Mouse (Mus musculus): Measurements from ENCODE around the gene Gm21976.

Gene Gm21976

DNA sequence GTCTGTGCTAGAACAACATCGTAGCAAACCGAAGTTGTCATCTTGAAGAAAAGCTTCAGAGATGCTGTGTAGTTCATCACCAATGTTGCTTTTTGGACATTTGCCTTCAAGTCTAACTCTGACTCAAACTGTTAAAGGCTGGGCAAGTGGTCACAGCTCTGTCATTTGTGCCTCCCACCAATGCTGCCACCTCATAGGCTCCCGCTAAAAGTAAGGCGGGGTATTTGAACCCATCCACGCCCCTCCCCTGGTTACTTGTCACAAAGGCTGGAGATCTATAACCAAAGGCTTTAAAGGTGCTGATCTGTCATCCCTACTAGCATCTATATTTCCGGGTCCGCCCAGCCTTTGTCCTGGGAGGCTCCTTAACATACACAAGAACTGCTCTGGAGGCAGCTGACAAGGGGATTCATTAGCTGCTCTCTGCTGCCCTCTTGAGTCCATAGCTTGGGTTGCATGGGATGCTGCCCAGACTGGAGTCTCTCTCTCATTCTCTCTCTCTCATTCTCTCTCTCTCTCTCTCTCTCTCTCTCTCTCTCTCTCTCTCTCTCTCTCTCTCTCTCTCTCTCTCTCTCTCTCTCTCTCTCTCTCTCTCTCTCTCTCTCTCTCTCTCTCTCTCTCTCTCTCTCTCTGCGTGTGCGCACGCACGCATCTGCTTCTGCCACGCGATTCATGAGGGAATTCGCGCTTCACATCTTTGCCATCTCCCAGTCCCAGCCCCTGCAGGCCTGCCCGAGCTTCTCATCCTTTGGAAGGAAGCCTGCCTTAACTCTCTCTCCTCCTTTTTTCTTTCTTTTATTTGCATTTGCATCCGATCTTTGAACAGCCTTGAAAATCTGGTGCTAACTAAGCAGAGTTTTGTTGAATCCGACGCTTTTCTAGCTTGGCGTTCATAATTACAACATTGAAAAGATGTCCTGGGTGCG lies 19.4 kb downstream of the Gm21976 start:
- peak; percentile 86 for DNase-seq (ENCODE audit: low spot score)

DNA sequence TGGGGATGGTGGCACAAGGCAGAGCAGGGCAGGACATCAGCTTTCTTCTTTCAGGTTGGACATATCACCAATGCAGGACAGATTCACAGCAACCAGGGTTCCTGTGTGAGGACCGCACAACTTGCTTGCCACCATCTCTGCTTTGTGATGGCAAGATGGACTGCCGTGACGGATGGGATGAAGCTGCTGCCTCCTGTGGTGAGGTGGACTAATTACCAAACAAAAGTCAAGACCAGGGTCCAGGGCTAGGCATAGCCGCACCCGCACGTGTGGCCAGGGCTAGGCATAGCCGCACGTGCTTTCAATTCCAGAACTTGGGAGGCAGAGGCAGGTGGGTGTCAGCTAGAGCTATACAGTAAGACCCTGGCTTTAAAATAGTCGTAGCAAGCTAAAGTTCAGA lies 25.6 kb downstream of the Gm21976 start:
- no peak for DNase-seq (ENCODE audit: low spot score)

DNA sequence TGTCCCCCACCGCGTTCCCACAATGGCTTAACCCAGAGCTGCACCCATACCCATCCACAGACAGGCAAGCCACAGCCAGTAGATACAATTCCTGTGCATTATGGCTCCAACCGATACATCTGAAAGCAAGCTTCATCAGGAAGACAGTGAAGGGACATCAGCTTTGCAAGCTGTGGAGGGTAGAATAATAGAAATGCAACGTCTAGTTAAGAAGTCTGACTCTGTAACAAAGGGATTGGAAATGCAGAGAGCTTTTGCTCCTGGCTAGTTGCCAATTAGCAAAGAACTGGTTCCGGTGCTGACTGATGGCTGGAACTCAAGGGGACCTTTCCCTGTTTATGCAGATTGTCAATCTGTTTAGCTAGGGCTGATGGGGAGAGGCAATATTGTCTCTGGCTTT lies 26.7 kb downstream of the Gm21976 start:
- no peak for DNase-seq (ENCODE audit: low spot score)

DNA sequence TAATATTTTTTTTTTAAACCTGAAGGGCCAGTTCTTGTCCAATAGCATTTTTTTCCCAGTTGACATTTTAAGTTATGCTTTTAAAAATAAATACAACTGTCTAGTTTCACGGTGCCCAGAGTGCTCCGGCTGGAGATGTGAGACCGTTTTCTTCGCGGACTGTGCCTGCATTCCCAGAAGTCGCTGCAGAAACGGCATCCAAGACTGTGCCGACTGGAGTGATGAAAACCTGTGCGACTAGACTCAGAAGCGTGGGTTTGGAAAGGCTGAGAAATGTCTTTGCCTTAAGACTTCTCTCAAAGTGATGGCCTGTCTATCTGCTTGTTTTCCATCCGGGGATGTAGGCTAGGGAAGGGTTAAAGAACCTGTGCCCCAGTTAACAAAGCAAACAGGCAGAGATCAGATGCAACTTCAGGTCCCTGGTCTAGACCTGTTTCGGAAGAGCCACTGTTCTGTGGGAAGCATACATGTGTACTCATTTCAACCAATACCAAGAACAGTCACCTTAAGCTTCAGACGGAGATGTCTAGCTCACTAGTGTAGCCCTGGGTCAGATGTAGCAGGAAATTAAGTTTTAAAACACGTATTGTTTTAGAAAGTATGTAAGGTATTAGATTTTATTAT lies 27.3 kb downstream of the Gm21976 start:
- no peak for DNase-seq (ENCODE audit: low spot score)

DNA sequence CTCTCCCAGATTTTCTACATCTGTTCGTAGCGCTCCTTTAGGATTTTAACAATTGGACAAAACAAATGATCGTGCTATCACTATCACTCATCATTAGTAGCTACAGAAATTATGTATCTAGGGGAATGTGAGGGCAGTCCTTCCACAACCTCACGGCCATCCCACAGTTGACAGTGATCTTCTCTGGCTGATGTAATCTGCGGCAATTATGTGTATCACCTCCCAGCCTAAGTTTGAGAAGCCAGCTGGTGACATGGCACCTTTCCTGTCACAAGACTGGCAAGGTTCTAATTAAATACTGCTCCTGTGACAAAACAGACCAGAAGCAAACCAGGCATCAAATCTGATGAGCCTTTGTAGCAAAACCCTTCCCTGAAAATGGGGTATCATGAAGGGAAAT lies 28.3 kb downstream of the Gm21976 start:
- no peak for DNase-seq (ENCODE audit: low spot score)

DNA sequence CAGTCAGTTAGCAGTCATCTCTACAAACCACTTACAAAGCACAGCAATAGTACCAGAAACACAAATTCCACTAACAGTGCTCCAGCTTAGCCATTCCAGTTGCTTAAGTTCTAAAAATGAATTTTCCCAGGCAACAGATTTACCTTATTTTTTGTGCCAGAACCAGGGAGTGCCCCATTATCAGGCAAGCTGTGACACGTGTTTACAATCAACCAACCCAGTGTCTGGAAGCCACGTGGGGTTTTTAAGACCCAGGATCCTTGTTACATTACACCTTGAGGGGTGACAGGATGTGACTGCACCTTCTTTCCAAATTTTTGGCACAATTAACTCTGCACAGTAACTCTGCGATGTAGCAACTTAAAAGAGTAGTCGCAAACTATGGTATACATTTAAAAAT lies 29.0 kb downstream of the Gm21976 start:
- no peak for DNase-seq (ENCODE audit: low spot score)

DNA sequence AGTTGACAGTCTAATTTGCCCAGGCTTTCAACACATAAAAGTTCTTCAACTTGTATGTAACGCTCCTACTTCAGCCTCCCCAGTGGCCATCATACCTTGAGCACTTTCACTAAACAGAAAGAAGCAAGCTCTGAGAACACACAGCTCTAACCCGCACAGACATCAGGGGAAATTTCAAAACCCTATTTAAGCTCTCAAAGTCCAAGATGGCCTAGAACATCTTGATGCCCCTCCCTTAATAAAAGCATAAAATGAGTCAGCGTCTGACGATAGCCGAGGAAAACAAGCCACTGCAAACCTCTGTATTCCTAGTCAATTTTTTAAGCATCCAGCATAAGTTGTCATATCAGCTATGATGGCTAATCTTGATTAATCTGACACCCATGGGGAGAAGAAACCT lies 31.9 kb downstream of the Gm21976 start:
- no peak for DNase-seq (ENCODE audit: low spot score)

DNA sequence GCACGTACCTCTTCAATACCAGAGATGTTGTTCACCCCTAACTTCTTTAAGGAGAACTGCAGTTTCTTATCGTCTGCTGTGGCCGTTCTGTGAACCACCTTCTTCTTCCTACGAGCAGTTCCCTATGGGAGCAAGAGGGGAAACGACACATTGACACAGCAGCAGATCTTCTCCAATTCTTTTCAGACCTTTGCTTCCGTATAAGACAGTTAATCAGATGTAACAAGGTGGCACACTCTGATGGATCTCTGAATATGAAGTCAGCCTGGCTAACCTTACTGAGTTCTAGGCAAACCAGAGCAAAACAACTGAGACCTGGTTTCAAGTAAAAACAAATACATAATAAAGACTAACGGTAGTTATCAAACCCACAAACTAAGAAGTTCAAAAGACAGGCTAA lies 33.9 kb downstream of the Gm21976 start:
- no peak for DNase-seq (ENCODE audit: low spot score)

DNA sequence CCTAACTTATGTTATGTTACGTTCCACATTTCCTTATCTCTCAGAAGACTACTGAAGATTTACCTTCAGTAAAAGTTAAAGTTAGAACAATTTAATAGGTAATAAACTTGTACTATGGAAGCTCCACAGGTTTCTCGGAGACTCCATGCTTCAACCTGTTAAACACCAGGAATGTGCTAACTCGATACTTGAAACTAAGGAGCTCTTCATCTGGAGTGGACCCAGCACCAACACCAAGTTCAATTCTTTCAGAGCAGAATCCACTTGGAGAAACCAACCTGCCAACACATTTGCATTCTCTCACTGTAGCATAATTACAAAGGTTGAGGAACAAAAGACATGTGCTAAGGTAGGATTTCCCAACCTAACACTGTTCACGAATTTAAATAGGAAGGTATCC lies 35.4 kb downstream of the Gm21976 start:
- DNase-seq (ENCODE audit: low spot score) = no peak

DNA sequence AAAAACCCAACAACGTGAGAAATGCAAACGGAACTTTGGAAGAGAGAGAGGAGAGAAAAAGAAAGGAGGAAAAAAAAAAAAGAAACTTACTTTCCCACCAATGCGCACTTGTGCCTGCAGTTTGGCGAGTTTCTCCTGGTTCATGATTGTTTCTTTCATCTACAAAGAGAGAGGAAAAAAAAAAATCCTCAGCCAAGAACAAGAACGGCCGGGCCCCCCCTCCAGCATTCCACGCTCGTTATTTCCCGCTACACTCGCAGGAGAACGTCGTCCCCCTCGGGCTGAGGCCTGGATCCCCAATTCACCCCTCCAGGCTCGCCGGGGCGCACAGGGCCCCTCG lies 36.4 kb downstream of the Gm21976 start:
- no peak for DNase-seq (ENCODE audit: low spot score)

DNA sequence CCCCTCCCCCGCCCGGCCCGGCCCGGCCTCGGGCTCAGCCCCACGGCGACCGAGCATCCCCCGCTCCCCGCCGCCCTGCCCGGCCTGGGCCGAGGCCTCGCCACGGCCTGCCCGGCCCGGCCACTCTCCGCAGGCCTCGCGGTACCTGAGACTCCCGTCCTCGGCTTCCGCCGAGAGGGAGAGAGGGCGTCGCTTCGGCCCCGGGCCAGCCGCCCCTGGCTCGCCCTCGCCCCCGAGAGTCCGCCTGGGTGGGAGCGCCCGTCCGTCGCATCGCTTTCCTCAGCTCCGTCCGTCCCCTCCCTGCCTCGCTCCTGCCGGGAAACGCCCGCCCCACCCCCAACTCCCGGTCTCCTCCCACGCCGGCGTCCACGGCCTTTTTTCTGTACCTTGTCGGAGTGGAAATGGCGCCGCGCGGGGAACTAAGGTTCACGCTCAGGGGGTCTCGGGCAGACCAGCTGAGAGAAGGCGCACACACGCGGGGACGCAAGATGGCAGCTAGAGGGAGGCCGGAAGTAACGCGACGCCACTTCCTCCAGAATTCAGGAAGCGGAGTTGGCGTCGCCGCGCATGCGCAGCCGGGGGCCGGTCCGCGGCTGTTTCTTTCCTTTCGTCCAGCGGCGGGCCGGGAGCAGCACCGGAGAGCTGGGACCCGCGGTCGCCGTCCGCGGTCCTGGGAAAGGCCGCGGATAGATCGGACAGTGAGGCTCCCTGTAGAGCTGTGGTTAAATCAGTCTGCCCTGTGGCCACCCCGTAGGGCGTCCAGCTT lies 37.0 kb downstream of the Gm21976 start, which contains the start of gene Btf3:
Btf3 (minus strand) TSS at position 527 of the 766 bp plus-strand sequence.
- peak; percentile 93 for DNase-seq (ENCODE audit: low spot score)

DNA sequence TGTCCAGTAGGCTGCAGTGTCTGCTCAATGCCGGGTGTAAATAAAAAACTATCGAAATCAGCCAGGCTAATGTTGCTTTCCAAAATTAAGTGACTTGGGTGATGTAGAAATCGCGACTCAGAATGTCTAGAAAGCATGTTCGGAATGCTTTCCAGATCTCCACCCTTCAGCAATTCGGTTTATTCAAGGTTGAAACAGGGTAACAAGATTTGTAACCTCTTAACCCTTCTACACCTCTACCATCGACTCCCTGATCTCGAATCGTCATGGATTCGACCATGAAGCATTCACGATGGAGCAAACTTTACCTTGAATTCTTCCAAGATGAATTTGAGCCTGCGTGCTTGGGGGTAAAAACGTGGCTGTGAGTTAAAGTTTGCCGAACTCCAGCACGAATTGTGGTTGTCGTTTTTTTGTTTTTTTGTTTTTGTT lies 37.6 kb downstream of the Gm21976 start:
- DNase-seq (ENCODE audit: low spot score) = no peak

DNA sequence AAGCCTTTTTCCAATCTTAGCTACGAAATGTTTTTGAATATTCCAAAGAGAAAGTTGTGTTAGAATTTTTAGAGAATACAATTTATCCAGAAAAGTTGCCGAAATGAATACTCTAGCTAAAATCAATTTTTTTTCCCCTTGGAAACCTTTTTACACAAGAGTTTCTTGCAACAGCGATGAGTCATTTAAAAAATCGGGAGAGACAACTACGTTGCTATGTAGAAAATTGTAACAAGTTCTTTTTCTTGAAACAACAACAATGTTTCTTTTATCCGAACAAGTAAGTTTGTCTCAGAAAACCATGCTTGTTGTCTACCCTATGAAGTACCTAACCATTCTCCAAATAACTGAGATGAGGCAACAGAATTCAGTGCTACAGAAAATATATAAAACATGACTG lies 38.2 kb downstream of the Gm21976 start:
- no peak for DNase-seq (ENCODE audit: low spot score)

DNA sequence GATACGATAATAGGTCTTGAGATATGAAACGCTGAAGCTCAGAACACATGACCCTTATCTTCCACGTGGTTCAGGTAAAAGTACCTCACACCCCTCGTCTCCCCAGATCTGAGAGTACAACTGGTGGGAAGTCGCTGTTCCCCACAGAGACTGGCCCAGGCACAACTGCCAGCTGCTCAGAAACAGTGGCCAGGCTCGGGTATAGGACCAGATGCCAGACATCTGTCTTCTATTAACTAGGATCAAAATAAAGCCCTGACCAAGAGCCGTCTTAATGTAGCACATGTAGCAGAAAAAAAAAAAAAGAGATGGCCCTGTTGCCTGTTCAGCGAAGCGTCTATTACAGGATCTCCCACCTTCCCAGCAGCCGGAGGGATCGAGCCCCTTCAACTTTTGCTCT lies 45.3 kb downstream of the Gm21976 start:
- no peak for DNase-seq (ENCODE audit: low spot score)

DNA sequence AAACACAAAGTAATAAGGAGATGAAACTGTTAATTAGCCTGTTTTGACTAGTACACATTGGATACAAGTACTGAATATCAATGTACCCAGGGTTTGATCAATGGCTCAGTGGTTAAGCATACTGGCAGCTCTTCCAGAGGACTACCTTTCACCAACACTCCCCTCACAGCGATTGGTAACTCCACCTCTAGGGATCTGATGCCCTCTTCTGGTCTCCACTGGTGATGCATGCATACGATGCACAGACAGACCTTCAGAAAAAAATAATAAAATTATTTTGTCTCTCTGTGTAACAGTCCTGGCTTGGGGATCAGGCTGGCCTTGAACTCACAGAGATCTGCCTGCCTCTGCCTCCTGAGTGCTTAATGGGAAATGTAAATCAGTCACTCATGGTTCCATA lies 52.4 kb downstream of the Gm21976 start:
- peak; percentile 41 for DNase-seq (ENCODE audit: low spot score)

DNA sequence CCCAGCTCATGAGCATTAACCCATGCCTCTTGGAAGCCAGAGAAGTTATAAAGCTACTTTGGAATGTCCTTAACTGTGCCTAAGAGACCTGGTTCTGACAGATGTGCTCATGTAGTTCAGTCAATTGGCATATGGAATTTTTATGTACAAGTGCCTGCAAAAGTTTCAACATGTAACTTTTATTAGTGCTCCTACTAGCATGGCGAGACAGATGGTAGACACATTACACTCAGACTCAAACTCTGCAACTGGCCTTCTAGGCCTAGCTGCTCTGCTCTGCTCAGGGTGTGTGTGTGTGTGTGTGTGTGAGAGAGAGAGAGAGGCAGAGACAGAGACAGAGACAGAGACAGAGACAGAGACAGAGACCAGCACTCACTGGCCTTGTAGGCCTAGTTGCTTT lies 56.5 kb downstream of the Gm21976 start:
- no peak for DNase-seq (ENCODE audit: low spot score)

DNA sequence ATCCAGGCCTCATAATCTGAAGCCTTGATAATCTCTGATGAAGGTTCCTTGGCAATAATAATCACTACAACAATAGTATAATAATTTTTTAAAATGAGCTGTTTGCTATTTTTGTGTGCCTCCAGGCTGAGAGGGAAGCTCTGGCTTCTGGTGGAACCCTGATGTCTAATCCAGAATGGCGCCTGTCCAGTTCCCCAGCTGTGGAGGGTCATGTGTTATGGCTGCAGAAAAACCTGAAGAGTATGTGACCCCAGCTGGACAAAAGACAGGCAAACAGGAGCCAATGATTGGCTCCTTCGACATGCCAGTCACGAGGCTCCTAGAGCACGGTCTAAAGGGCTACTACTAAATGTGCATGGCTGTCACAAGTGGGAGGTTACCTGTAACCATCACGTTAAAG lies 60.8 kb downstream of the Gm21976 start:
- no peak for DNase-seq (ENCODE audit: low spot score)

DNA sequence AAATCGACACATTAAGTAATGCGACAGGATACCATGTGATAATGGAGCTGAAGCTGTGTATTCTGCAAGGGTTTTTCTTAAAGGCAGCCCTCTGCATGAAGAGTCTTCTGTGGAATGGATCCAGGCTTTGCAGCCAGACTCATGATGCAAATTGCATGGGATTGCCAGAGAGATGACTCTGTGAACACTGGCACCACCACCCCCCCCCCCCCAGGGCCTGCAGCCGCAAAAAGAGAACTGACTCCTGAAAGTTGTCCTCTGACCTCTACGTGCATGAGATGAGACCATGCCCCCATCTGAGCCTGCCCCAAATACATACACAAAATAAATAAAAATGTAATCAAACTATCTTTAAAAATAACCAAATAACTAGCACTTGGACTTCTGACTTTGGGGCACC lies 69.8 kb downstream of the Gm21976 start:
- DNase-seq (ENCODE audit: low spot score) = no peak

DNA sequence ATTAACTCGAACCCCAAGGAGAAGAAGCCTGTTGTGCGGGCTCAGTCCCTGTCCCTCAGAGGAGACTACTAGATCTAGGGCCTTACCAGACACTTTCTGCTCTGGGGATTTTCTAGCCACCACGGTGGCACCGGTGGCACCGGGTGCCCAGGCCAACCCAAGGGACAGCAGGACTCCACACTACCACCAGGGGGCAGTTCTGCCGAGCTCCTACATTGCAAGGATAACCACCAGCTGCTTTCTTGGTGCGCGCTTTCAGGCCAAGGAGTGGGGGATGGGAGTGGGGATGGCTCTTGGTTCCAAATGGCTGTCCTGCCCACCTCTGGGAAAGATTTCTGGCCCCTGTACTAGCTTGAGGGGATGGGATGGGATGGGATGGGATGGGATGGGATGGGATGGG lies 71.8 kb downstream of the Gm21976 start:
- no peak for DNase-seq (ENCODE audit: low spot score)

DNA sequence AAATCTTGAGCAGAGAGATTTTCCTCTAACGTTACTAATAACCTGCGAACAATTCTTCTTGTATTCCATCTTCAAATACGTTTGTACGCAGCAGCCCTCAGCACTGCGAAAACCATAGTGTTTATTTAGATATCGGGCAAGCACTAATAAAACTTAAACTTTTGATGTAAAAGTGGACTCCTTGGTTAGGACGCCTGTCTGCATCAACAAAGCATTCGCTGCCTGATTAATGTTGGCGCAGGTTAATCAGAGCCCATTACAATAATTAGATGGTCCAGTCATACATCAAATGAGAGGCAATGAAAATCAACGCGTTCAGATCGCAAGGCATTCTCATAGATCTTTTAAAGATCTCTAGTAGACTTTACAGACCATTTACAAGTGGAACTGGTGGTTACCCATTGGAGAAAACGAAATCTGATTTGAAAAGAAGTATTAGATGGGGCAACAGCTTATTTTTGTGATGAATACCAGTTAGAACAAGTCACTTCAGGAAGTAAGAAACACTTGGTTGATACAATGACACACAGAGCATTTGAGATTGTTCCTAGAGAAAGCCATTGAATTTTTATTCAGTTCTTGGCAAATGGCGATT lies 72.8 kb downstream of the Gm21976 start:
- DNase-seq (ENCODE audit: low spot score) = no peak

DNA sequence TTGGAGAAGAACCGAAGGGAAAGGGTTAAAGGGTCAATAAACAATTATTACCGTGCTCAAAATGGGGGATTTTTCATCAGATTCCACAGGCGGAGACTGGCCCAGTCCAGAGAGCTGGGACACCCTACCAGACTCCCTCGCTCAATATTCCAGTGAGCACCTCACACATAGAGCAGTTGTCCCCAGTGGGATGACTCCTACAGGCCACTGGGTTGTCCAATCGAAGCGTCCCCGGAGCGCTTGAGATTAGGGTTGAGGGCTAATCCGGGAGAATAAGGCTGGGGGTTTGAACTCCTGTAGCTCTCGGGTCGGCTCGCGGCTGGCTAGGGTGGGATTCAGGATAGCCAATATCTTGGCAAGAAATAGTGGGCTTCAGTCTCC lies 74.0 kb downstream of the Gm21976 start:
- DNase-seq (ENCODE audit: low spot score) = no peak

DNA sequence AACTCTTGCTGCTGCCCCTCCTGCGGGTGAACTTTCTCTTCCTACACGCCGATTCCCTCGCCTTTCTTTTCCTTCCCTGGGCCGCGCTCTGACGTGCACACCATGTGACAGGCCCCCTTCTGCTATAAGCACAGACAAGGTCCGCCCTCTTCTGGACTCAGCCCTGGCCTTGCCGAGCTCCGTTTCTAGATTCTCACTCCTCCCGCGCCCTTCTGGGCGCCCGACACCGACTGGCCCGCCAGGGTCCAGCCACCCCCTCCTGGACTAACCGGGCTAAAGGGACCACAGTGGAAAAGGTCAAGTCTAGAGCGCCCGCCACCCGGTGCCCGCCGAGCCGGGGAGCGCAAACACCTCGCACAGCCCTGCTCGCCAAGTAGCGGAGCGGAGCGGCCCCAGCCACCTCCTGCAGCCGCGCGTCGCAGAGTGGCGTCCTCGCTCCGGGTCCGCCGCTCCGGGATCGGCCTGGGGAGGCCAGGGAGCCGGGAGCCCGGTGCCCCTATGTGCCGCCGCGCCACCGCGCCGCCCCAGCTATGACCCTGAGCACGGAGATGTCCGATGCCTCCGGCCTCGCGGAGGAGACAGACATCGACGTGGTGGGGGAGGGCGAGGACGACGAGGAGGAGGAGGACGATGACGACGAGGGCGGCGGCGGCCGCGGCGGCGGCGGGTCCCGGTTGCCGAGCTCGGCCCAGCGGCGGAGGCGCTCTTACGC lies 74.6 kb downstream of the Gm21976 start, which contains the start of gene Foxd1:
Foxd1 (plus strand) TSS at position 153 of the 712 bp plus-strand sequence.
- DNase-seq (ENCODE audit: low spot score) = no peak

Measured in layer of hippocampus, adult 11-12 months (tissue).